Mouse (Mus musculus): ENCODE measurements at regions not wholly inside any gene's neighbourhood (a gene's known extent, or its start where the extent isn't known, plus 50 kb on each side); places are given as distances from the start of the nearest gene placed in this dataset.

DNA sequence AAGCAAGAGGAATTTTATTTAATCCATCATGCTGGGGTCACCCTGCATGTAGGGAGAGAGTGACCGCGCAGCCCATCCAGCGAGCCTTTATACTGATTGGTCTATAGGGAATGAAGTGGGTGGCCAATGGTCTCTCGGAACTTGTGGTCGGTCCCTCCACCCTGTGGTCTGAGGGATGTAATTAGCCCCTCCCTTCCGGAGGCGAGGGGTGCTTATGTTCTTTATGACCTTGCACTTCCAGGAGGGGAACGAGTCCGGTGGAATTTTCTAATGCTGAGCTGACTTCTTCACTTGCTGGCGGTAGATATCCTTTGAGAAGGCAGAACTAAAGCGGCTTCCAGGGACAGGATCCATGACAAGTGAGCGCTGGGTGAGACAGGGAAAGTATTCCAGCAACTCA, 60.8 kb downstream of the H2al2a start:
- 63% methylated on average over 12 of the region's 12 CpGs for WGBS (ENCODE audit: insufficient replicate concordance)
- no peaks in the 10 kb centered on the region for H3K4me1 ChIP-seq (ENCODE audit: control insufficient read depth, low read depth, low read length)
- H3K27ac ChIP-seq (ENCODE audit: low read length), result no peak overlapping the region
- H3K9ac ChIP-seq (ENCODE audit: low read depth, low read length), result no peak overlapping the region
- no peak overlapping the region for H3K4me3 ChIP-seq (ENCODE audit: low read depth, low read length)
- H3K36me3 ChIP-seq (ENCODE audit: control insufficient read depth, insufficient read depth), result no peaks in the 10 kb centered on the region
- H3K4me2 ChIP-seq (ENCODE audit: low read depth, low read length), result no peak overlapping the region
- H3K27me3 ChIP-seq (ENCODE audit: control insufficient read depth, insufficient read depth, low read depth, low read length), result no peaks in the 10 kb centered on the region
- no peak for ATAC-seq (ENCODE audit: low read depth)
- no peaks in the 10 kb centered on the region for H3K9me3 ChIP-seq (replicated peaks; ENCODE audit: control insufficient read depth, low read length)

DNA sequence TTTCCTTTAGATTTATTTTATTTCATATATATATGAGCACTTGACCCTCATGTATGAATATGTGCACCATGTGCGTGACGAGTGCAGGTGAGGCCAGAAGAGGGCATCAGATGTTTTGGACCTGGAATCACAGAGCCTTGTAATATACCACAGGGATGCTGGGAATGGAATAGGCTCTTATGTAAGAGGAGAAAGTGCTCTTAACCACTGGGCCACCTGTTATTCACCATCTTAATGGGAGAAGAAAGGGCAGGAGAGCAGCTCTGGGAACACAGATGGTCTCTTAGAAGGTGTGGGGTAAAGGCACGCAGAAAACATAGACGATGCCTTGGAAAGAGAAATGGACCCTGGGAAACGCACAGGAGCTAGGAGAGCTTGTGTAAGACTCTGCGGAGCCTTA, 61.3 kb downstream of the H2al2a start:
- no peak overlapping the region for H3K4me2 ChIP-seq (ENCODE audit: low read depth, low read length)
- no peak overlapping the region for H3K4me3 ChIP-seq (ENCODE audit: low read depth, low read length)
- H3K27ac ChIP-seq (ENCODE audit: low read length), result no peak overlapping the region
- no peaks in the 10 kb centered on the region for H3K36me3 ChIP-seq (ENCODE audit: control insufficient read depth, insufficient read depth)
- ATAC-seq (ENCODE audit: low read depth), result no peak
- no peaks in the 10 kb centered on the region for H3K9me3 ChIP-seq (replicated peaks; ENCODE audit: control insufficient read depth, low read length)
- WGBS (ENCODE audit: insufficient replicate concordance), result 76% methylated on average over 6 of the region's 6 CpGs
- no peaks in the 10 kb centered on the region for H3K4me1 ChIP-seq (ENCODE audit: control insufficient read depth, low read depth, low read length)
- no peak overlapping the region for H3K9ac ChIP-seq (ENCODE audit: low read depth, low read length)
- H3K27me3 ChIP-seq (ENCODE audit: control insufficient read depth, insufficient read depth, low read depth, low read length), result no peaks in the 10 kb centered on the region

DNA sequence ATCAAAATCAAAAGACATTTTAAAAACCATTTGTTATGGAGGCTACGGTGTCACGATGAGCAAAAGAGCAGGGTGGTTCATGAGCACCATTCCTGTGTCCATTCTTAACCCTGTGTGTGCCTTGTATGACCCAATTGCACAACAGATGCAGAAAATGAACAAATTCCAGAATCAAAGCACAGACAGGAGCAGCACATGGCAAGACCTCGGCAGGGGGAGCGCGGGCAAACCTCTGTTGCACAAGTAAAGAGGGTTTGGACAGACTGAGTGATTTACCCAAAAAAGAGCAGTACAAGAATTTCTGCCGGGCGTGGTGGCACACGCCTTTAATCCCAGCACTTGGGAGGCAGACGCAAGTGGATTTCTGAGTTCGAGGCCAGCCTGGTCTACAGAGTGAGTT, 62.1 kb downstream of the H2al2a start:
- Histone ChIP-seq H3K27me3 (ENCODE audit: control insufficient read depth, insufficient read depth, low read depth, low read length) (no peaks in the 10 kb centered on the region), H3K4me3 (ENCODE audit: low read depth, low read length) (no peak overlapping the region), H3K9me3 (replicated peaks; ENCODE audit: control insufficient read depth, low read length) (no peaks in the 10 kb centered on the region), H3K4me2 (ENCODE audit: low read depth, low read length) (no peak overlapping the region), H3K4me1 (ENCODE audit: control insufficient read depth, low read depth, low read length) (no peaks in the 10 kb centered on the region), H3K9ac (ENCODE audit: low read depth, low read length) (no peak overlapping the region), H3K27ac (ENCODE audit: low read length) (no peak overlapping the region), H3K36me3 (ENCODE audit: control insufficient read depth, insufficient read depth) (no peaks in the 10 kb centered on the region)
- no peak for ATAC-seq (ENCODE audit: low read depth)
- WGBS (ENCODE audit: insufficient replicate concordance), result 72% methylated on average over 10 of the region's 10 CpGs

DNA sequence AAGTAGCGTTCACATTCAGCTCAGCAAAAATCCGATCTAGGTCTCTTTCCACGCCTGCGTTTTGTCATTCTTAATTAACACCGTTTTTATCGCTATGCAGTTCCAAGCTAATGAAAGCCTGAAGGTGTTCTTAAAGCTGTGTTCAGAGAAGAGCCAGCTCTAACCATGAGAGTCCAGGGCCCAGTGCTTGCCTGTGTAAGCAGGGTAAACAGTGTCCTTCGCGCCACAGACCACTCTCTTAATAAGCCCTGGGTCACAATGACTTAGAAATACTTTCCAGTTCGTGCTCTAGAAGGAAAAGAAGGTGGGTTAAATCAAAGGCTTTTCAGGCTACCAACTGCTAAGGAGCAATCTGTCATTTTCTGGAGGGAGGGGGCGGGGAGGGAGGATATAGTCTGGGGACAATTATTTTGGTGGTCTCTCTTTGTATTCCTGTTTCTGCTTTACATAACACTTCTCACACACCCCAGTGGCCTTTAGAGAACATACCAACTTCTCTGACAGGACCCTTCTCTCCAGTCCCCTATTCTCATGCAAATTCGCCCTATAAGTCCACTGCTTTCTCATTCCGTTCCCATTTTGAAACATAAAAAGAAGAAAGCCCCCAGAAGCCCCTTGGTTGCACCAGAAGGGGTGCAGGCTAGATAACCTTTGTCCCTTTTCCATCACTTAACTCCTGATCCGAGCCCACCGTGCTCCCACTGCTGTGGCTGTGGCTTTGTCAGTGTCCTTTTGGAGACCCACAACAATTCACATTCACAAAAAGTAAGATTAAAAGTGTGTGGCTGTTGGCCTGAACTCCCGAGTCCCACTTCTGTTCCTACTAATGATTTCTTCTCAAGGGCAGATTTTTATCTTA, 63.6 kb downstream of the H2al2a start:
- no peaks in the 10 kb centered on the region for H3K4me1 ChIP-seq (ENCODE audit: control insufficient read depth, low read depth, low read length)
- WGBS (ENCODE audit: insufficient replicate concordance), result 59% methylated on average over 15 of the region's 15 CpGs
- no peak overlapping the region for H3K4me2 ChIP-seq (ENCODE audit: low read depth, low read length)
- H3K27ac ChIP-seq (ENCODE audit: low read length), result no peak overlapping the region
- no peaks in the 10 kb centered on the region for H3K27me3 ChIP-seq (ENCODE audit: control insufficient read depth, insufficient read depth, low read depth, low read length)
- no peak overlapping the region for H3K9ac ChIP-seq (ENCODE audit: low read depth, low read length)
- no peaks in the 10 kb centered on the region for H3K9me3 ChIP-seq (replicated peaks; ENCODE audit: control insufficient read depth, low read length)
- no peaks in the 10 kb centered on the region for H3K36me3 ChIP-seq (ENCODE audit: control insufficient read depth, insufficient read depth)
- no peak overlapping the region for H3K4me3 ChIP-seq (ENCODE audit: low read depth, low read length)
- no peak for ATAC-seq (ENCODE audit: low read depth)

DNA sequence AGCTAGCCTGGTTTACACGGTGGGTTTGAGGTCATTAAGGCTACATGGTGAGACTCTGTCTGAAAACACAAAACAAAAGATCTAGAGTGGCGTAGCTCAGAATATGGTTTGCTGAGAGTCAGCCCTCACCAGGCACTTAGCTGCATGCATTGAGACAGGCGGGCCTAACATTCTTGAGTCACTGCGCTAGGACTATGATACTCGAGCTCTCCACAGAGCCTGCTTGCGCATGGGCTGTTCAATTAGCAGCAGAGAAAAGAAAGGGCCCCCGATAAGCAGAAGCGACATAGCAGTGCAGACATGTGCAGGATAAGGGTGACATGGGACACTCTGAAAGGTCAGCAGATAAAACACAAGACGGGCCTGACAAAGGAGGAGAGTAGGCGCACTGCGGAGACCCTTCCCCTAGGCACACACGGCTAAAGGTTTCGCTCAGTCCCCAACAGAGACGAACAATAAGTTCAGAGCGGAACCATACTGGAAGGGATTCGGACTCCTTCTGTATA, 64.3 kb downstream of the H2al2a start:
- WGBS (ENCODE audit: insufficient replicate concordance), result 60% methylated on average over 16 of the region's 16 CpGs
- H3K4me2 ChIP-seq (ENCODE audit: low read depth, low read length), result no peak overlapping the region
- no peak overlapping the region for H3K27ac ChIP-seq (ENCODE audit: low read length)

DNA sequence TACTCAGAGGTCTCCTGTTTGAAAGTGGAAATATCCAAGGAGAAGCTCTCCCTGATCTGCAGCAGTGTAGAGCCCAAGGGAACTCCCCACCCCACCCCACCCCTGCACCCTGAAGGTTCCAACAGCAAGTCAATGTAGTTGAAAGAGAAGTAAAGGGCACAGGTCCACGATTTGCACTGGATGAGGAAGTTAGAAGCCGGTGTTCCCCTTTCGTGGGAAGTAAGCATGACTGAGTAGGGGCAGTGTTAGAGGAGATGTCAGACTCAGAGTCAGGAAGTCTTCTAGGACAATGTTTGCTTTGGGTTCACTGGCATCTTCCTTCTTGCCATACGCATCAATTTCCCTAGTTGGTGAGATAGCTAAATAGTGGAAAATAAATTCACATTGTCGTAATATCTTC, 64.9 kb downstream of the H2al2a start:
- no peaks in the 10 kb centered on the region for H3K27me3 ChIP-seq (ENCODE audit: control insufficient read depth, insufficient read depth, low read depth, low read length)
- ATAC-seq (ENCODE audit: low read depth), result no peak

More for the DNA sequence above, 64.3 kb downstream of the H2al2a start:
- Histone ChIP-seq H3K36me3 (ENCODE audit: control insufficient read depth, insufficient read depth) (no peaks in the 10 kb centered on the region), H3K27me3 (ENCODE audit: control insufficient read depth, insufficient read depth, low read depth, low read length) (no peaks in the 10 kb centered on the region), H3K9ac (ENCODE audit: low read depth, low read length) (no peak overlapping the region), H3K4me3 (ENCODE audit: low read depth, low read length) (no peak overlapping the region), H3K4me1 (ENCODE audit: control insufficient read depth, low read depth, low read length) (no peaks in the 10 kb centered on the region), H3K9me3 (replicated peaks; ENCODE audit: control insufficient read depth, low read length) (no peaks in the 10 kb centered on the region)
- ATAC-seq (ENCODE audit: low read depth), result no peak

DNA sequence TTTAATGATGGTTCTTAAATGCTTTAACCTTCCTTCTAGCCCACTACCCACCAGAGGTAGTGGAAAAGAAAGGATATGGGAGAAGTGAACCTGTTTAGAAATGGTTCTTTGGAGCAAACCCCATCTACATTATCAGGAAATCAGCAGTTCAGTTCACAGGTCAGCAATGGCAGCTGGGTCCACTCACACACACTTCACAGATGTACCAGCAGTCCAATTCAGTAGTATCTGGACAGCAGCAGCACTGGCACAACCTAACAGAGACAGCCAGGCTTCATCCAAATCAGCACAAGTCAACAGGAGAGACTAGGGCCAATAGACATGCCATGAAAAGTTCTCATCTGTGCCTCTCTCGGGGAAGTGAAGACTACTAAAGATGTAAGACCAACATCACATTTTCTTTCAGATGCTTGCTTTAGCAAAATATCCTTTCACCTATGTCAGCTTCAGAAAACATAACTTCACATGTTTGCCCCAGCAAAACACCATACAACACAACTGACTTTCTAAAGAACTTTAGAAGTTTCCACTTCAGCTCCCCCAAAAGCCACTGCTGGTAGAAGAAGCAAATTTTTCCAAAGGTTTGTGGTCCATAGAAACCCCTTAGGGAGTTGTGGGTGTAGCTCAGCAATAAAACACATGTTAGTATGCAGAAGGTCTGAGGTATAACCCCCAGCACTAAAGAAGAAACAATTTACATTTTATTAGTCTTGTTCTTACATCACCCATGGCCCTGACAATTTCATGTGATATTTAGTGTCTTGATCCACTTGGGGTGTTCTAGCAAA, 77.7 kb downstream of the H2al2a start:
- Histone ChIP-seq H3K9ac (ENCODE audit: low read depth, low read length) (no peak overlapping the region), H3K27me3 (ENCODE audit: control insufficient read depth, insufficient read depth, low read depth, low read length) (no peaks in the 10 kb centered on the region), H3K9me3 (replicated peaks; ENCODE audit: control insufficient read depth, low read length) (no peaks in the 10 kb centered on the region), H3K36me3 (ENCODE audit: control insufficient read depth, insufficient read depth) (no peaks in the 10 kb centered on the region), H3K4me2 (ENCODE audit: low read depth, low read length) (no peak overlapping the region), H3K27ac (ENCODE audit: low read length) (no peak overlapping the region), H3K4me3 (ENCODE audit: low read depth, low read length) (no peak overlapping the region), H3K4me1 (ENCODE audit: control insufficient read depth, low read depth, low read length) (no peaks in the 10 kb centered on the region)
- ATAC-seq (ENCODE audit: low read depth), result no peak
- 43% methylated on average over 1 of the region's 1 CpGs for WGBS (ENCODE audit: insufficient replicate concordance)

More for the DNA sequence above, 64.9 kb downstream of the H2al2a start:
- no peak overlapping the region for H3K27ac ChIP-seq (ENCODE audit: low read length)
- H3K9me3 ChIP-seq (replicated peaks; ENCODE audit: control insufficient read depth, low read length), result no peaks in the 10 kb centered on the region
- H3K9ac ChIP-seq (ENCODE audit: low read depth, low read length), result no peak overlapping the region
- H3K4me1 ChIP-seq (ENCODE audit: control insufficient read depth, low read depth, low read length), result no peaks in the 10 kb centered on the region
- no peak overlapping the region for H3K4me2 ChIP-seq (ENCODE audit: low read depth, low read length)
- no peaks in the 10 kb centered on the region for H3K36me3 ChIP-seq (ENCODE audit: control insufficient read depth, insufficient read depth)
- WGBS (ENCODE audit: insufficient replicate concordance), result 33% methylated on average over 5 of the region's 5 CpGs
- no peak overlapping the region for H3K4me3 ChIP-seq (ENCODE audit: low read depth, low read length)

DNA sequence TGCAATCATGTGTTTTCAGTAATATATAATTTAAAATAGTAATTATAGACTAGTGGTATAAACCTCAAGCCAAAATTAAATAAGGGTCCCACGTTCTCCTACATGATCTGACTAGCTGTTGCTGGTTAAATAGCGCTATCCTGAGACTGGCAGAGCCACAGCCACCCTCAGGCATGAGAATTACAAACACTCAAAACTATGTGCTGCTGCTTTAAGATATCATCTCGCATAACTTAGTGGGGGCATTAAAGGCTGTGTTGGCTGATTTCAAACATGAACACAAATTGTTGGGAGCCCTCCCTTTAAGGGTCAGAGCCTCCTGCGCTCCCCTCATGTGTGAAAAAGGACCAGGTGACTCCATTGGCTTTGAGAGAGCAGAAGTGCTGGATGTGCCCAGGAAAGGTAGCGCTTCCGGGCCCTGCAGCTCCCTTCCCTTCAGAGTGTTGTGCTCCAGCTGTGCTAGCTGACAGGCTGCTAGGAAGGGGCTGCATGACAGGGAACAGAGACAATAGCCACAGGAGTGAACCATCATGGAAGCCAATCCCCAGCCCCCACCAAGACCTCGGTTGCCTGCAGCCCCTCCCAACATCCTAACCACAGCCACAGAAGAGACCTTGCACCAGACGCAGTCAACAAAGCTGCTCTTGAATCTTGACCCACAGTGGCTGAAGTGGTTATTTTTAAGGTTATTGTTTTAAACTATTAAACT, 79.4 kb downstream of the H2al2a start:
- no peaks in the 10 kb centered on the region for H3K4me1 ChIP-seq (ENCODE audit: control insufficient read depth, low read depth, low read length)
- H3K9ac ChIP-seq (ENCODE audit: low read depth, low read length), result no peak overlapping the region
- 34% methylated on average over 8 of the region's 8 CpGs for WGBS (ENCODE audit: insufficient replicate concordance)
- no peaks in the 10 kb centered on the region for H3K36me3 ChIP-seq (ENCODE audit: control insufficient read depth, insufficient read depth)
- ATAC-seq (ENCODE audit: low read depth), result no peak
- no peaks in the 10 kb centered on the region for H3K27me3 ChIP-seq (ENCODE audit: control insufficient read depth, insufficient read depth, low read depth, low read length)
- no peak overlapping the region for H3K4me3 ChIP-seq (ENCODE audit: low read depth, low read length)
- H3K27ac ChIP-seq (ENCODE audit: low read length), result no peak overlapping the region
- H3K9me3 ChIP-seq (replicated peaks; ENCODE audit: control insufficient read depth, low read length), result no peaks in the 10 kb centered on the region
- no peak overlapping the region for H3K4me2 ChIP-seq (ENCODE audit: low read depth, low read length)
